Mouse (Mus musculus): ENCODE data around the gene Lrrc39.

- TF ChIP-seq CTCF (IDR thresholded peaks at IDR 0.05; ENCODE audit: insufficient read depth, low read length): no peak
- no peak for TF ChIP-seq POLR2A (IDR thresholded peaks at IDR 0.05; ENCODE audit: borderline replicate concordance, extremely low read depth, low read depth, low read length)
These were observed 59.9 kb downstream of the Lrrc39 start for GRCm38 (mm10) chr3:116622641-116623040.

Data from lung, adult 2 months (tissue).